Mouse (Mus musculus): ENCODE data around the gene Tatdn3.
A peak's percentile ranks its signal among the peaks of the same experiment; 100 is the strongest.

Gene Tatdn3

DNA sequence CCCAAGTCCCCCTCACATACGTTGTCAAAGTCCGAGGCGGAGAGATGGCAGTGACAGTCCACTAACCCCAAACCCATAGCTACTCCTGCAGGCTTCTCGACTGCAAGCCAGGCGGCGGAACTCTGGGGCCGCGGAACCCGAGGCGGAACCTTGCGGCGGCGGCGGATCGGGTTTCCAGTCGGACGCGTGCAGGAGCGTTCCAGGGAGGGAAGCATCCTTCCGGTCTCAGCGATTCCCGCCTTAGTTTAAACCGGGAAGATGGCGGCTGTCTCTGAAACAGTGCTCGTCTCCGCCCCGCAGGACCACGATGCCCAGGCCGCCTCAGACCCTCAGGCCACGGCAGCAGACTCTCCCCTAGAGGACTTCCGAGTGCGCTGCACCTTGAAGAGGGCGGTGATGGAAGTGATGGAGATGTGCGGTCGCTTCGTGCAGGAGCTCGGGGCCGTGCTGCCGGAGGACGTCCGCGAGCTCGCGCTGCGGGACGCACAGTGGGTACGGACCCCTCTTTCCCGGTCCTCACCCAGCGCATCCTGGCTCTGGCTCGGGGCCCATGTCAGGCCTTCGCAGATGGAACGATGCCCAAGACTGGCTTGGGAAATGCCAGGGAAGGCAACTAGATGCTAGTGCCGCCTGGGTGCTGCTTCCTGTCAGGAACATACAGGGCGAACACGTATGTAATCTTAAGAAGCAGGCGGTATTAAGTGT, at the start of gene Tatdn3, which contains the start of gene Nsl1:
Gene Tatdn3, minus strand, starts transcription at position 152 of the 705 bp plus-strand sequence.
Gene Nsl1, plus strand, starts transcription at position 232 of the 705 bp plus-strand sequence.
- DNase-seq (ENCODE audit: extremely low read depth, low read depth), result peak; percentile 66

- no peak for DNase-seq (ENCODE audit: extremely low read depth, low read depth)
Measured at GRCm38 (mm10) chr1:191111146-191111545, 48.4 kb upstream of the Tatdn3 start.

GRCm38 (mm10) chr1:191109907-191110306, 47.2 kb upstream of the Tatdn3 start:
- no peak for DNase-seq (ENCODE audit: extremely low read depth, low read depth)

- no peak for DNase-seq (ENCODE audit: extremely low read depth, low read depth)
Measured at GRCm38 (mm10) chr1:191107306-191107705, 44.6 kb upstream of the Tatdn3 start.

GRCm38 (mm10) chr1:191105246-191105645, 42.5 kb upstream of the Tatdn3 start:
- no peak for DNase-seq (ENCODE audit: extremely low read depth, low read depth)

GRCm38 (mm10) chr1:191102730-191103370, 40.1 kb upstream of the Tatdn3 start:
- no peak for DNase-seq (ENCODE audit: extremely low read depth, low read depth)

- no peak for DNase-seq (ENCODE audit: extremely low read depth, low read depth)
Measured at GRCm38 (mm10) chr1:191099772-191100291, 37.1 kb upstream of the Tatdn3 start.

DNA sequence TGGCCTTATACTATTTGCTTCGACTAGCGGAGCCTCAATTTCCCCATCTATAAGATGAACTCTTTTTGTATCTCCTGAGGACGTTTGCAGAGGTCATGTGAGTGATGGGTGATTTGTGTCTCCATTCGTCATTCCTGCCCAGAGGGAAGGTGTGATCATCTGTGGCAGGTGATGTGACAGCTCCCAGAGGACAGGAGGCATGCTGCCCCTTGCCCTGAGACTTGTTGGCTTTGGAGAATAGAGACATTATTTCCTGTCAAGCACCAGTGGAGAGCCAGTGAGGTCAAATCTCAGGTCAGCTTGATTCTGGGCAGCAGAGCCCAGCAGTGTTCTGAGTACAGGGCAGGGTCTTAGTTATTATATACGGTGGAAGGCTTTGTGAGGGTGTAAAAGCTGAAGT, 36.4 kb upstream of the Tatdn3 start:
- no peak for DNase-seq (ENCODE audit: extremely low read depth, low read depth)

DNA sequence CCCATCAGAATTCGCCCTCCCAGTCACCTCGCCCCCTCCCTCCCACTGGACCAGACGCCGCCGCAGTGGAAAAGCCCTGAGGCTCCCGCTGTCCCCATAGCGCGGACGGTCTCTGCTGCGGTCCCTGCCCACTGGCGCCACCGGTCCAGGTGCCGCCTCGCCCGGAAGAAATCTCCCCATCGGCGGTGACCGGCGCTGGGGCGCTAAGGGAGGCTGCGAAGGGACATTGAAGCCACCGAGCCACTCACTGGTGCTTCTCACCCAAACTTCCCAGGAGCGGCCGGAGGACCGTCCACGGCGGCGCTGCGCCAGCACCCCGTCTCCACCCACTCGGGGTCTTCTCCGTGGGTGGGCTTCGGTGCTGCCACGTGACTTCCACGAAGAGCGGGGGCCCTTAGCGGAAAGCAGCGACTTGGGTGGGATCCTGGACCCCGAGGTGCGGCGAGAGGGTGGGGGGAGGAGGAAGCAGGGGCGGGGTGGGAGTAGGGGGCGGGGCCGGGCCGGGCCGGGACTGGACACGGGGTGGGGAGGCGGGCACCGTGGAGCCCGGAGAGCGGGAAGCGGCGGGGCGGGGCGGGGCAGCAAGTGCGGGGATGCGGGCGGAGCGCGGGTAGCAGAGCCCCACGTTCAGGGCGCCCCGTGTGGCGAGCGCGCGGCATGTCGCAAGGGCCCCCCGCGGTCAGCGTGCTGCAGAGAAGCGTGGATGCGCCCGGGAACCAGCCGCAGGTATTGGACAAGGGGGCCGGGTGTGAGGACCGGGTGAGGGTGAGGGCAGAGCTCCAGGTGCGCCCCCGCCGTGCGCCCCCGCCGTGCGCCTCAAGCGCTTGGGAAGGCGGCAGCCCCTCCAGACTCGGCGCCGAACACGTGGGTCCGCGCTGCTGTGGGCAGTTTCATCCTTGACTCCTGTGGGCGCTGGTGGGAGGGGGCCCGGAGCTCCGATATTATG, 35.3 kb upstream of the Tatdn3 start, which contains the start of gene Batf3:
Gene Batf3, plus strand, starts transcription at position 46 of the 946 bp plus-strand sequence.
- no peak for DNase-seq (ENCODE audit: extremely low read depth, low read depth)

DNA sequence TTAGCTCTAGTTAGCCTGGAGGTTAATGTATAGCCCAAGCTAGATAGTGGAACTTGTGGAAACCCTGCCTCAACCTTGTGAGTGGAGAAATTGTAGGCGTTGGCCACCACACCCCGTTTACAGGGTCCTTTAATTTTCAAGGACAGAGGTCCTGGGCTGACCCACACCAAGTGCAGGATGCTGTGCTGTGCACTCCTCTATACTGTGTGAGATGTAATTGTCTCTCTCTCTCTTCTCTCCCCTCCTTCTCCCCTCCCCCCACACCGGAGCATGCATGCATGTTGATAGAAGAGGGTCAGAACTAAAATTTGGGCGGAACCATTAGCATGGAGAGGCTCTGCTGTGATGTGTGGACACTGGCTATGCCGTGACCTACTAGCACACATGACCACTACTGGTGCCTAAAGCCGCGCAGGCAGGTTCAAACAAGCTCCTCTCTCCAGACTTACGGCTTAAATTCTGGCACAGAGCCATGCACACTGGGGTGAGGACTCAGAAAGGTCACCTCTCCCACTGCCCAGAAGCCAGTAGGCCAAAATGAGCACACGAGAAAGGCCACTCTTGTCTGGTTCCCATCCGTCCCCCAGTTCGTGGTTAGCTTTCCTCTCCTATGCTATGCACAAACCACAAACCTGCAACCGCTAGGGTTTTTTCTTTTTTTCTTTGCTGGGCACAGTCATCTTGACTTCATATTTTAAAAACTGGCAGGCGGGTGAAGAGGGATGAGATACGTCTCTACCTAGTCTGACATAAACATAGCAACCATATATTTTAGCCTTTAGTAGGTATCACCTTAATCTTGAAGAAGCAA, 34.3 kb upstream of the Tatdn3 start:
- no peak for DNase-seq (ENCODE audit: extremely low read depth, low read depth)

DNA sequence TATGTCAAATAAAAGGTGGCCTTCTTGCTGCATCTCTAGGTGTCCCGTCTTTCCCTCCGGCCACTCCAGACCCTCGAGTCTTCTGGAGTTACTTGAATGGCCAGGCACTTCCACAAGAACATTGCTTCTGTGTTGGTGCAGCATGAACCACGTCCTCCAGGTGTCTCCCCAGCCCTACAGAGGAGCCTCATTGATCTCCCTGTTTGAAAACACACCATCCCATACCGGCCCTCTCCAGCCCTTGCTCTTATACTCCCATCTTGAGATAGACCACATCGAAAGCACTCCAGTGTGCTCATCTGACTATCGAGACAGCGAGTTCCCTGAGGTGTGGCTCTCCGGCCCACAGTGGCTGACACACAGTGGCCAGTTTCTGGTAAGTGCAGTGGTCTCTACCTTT, 32.3 kb upstream of the Tatdn3 start:
- DNase-seq (ENCODE audit: extremely low read depth, low read depth), result no peak

DNA sequence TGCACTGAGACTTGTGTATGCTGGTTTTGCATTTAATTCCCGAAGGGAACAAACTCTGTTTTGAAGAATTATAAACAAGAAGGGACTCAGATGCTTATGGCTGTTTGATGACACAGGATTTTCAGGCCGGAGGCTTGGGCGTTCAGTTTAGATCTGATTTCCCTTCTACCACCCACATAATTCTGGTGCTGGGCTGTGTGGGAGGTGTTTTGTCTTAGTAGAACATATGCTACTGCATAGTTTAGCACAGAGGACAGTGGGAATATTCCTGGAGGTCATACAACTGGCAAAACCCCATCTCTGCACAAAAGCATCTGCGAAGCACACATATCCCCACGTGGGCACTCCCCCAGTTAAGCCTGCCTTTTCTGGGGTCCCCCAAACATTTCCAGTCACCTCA, 30.8 kb upstream of the Tatdn3 start:
- no peak for DNase-seq (ENCODE audit: extremely low read depth, low read depth)

DNA sequence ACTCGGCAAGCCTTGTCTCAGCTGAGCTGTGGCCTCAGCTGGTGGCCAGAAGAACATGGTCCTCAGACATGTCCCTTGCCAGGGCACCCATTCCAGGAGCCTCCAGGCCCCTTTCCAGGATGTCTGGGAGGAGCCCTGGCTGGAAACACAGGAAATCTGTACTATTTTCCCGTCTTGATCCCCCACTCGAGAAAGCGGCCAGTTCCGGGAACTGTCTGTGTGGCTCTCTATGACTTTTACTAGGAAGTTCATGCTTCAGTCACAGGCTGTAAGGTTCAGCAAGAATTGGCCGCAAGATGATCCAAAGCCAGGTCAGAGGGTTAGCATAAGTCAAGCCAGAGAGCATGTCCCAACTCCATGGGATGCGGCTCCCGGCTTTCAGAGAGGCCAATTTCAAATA, 29.3 kb upstream of the Tatdn3 start:
- no peak for DNase-seq (ENCODE audit: extremely low read depth, low read depth)

GRCm38 (mm10) chr1:191089355-191089754, 26.6 kb upstream of the Tatdn3 start:
- DNase-seq (ENCODE audit: extremely low read depth, low read depth), result no peak

DNA sequence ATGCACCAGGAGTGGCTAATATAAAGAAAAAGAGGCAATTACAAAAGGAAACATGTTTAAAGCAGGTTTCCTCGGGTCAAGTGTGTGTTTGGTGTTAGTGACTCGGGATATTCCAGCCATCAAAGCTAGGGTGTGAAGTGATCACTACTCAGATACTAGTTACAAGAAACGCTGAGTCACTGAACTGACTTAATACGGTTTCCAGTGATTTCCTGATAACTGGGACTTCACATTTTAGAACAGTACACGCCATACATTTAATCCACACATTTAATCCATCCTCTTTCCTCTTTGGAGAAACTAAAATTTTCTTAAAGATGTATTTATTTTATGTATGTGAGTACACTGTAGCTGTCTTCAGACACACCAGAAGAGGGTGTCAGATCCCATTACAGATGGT, 25.2 kb upstream of the Tatdn3 start:
- DNase-seq (ENCODE audit: extremely low read depth, low read depth), result peak; percentile 17

- no peak for DNase-seq (ENCODE audit: extremely low read depth, low read depth)
Measured at GRCm38 (mm10) chr1:191086960-191087359, 24.2 kb upstream of the Tatdn3 start.

DNA sequence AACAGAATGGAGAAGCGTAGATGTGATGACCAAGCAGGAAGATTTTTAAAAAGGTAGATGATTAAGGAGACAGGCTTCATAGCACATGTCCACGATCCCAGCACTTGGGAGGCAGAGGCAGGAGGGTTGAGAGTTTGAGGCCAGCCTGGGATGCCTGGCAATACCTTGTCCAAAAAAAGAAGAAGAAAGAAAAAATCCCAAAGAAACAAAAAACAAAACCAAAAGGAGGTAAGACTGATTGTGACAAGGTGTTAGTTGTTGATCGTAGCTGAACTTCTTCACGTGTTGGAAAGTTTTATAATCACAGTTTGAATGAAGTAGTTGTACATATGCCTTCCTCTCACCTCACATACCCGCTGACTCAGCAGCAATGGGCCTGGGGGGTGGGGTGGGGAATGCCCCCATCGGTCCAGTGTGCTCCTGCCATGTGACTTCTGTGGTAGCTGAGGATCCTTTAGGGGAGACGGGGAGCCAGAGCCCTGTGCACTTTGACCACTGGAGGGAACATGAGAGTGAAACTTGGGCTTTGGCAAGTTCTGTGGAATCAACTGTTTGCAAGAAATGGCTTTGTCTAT, 23.7 kb upstream of the Tatdn3 start:
- no peak for DNase-seq (ENCODE audit: extremely low read depth, low read depth)

DNA sequence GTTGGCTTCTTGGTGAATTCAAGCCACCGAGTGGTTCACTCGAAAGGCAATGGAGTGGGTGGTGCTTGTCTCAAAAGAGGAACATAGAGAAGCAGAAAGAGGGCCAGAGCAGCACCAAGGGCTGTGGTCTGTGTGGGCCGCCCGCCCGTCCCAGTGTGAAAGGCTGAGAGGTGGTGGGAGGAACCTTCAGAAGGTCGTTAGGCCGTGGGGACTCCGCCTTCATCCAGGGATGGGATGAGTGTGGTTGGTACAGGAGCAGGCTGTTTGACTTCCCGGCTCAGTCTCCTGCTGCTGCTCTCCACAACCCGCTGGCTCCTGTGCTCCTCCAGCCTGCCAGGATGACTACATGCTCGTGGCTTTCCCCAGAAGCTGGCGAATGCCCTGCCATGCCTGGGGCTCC, 22.9 kb upstream of the Tatdn3 start:
- peak; percentile 36 for DNase-seq (ENCODE audit: extremely low read depth, low read depth)

GRCm38 (mm10) chr1:191084951-191085559, 22.3 kb upstream of the Tatdn3 start:
- DNase-seq (ENCODE audit: extremely low read depth, low read depth), result no peak

DNA sequence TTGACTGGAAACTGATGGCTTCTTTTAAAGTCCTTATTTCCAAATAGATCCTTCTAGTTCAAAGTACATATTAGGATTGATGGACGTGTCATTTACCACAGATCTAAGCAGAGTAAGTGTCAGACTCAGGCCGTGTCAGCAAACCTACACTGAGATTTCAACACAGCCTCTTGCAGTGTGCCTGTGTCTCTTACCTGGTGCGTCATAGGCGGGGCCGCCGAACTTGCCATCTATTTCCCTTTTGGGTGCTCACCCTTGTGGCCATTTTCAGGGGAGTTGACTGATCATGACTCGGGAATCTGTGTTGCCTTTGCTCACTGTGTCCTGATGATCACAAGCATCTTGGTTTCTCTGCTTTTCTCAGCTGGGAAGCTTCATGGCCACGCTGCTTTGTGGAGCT, 20.5 kb upstream of the Tatdn3 start:
- no peak for DNase-seq (ENCODE audit: extremely low read depth, low read depth)

Data from MEL-GATA-1-ER (cell line).